Mouse (Mus musculus): Measurements from ENCODE around the gene Rundc3b. TPM values are rescaled to one million over a fixed set of nuclear protein-coding genes. Genes with fewer than 3 reads are reported as not detected.

Rundc3b gene
- 7.7 and 8.3 TPM in 2 replicates for polyA plus RNA-seq (2016; fragmentation: Nextera tagmentation; extraction: Ambion mirVana)

DNA sequence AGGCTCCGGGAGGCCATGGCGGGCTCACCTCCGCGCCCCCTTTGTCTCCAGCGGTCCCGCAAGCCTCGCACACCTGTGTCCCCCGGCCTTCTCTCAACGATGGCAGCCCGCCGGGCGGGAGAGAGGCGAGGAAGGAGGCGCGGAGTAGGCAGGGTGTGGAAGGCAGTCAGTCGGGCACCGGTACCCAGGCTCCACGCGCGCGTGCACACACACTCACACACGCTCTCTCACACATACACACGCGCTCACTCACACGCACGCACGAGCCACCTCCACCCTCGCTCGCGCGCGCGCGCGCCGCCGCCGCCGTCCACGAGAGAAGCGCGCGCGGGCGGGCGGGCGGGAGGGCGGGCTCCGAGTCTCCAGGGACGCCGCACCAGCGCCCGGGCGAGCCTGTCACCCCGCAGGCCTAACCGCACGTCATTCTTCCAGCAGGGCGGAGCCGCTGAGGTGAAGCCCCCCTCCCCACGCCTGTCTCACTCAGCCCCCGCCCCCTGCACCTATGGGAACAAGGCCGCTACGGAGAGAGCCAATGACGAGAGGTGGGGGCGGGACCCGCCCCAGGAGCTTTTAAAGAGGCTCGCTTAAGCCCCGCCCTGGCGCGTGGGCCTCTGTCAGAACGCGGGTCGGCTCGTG, at the start of gene Rundc3b:
Gene Rundc3b, minus strand, starts transcription at position 357 of the 636 bp plus-strand sequence.
- ATAC-seq (ENCODE audit: insufficient number of reproducible peaks, insufficient read depth, low FRiP score, low TSS enrichment) = peak; percentile 98
- Histone ChIP-seq H3K36me3 (no peaks in the 10 kb centered on the region), H3K4me2 (replicated peaks) (peak within 1 kb of the TSS; percentile 95), H3K27me3 (no peaks in the 10 kb centered on the region), H3K27ac (peak within 1 kb of the TSS; percentile 54), H3K4me1 (no peaks in the 10 kb centered on the region), H3K4me3 (peak within 1 kb of the TSS; percentile 74), H3K9me3 (no peaks in the 10 kb centered on the region), H3K9ac (peak within 1 kb of the TSS; percentile 73)
- 1% methylated on average over 65 of the region's 74 CpGs for WGBS

DNA sequence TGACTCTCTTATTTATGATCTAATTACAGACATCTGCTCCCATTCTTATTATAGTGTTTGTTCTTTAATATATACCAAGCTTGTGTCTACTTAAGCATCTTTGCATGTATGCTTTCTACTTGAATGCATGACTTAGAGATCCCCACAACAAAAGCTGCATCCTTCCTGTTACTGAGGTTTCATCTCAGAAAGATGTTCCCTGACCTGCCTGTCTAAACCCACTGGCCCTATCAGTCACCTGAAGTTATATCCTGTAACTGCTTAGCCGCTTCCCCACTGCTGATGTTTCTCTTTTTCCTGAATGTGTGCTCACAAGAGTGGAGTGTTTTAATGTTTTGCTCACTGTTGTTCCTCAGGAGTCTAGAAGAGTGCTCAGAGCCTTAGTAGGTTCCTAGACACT, 46.9 kb upstream of the Rundc3b start:
- Histone ChIP-seq H3K27me3 (no peaks in the 10 kb centered on the region), H3K4me2 (replicated peaks) (no peak overlapping the region), H3K27ac (no peak overlapping the region), H3K9ac (no peak overlapping the region), H3K4me1 (no peaks in the 10 kb centered on the region), H3K4me3 (no peak overlapping the region), H3K36me3 (no peaks in the 10 kb centered on the region), H3K9me3 (no peaks in the 10 kb centered on the region)
- no peak for ATAC-seq (ENCODE audit: insufficient number of reproducible peaks, insufficient read depth, low FRiP score, low TSS enrichment)
- 88% methylated on average over 1 of the region's 1 CpGs for WGBS

DNA sequence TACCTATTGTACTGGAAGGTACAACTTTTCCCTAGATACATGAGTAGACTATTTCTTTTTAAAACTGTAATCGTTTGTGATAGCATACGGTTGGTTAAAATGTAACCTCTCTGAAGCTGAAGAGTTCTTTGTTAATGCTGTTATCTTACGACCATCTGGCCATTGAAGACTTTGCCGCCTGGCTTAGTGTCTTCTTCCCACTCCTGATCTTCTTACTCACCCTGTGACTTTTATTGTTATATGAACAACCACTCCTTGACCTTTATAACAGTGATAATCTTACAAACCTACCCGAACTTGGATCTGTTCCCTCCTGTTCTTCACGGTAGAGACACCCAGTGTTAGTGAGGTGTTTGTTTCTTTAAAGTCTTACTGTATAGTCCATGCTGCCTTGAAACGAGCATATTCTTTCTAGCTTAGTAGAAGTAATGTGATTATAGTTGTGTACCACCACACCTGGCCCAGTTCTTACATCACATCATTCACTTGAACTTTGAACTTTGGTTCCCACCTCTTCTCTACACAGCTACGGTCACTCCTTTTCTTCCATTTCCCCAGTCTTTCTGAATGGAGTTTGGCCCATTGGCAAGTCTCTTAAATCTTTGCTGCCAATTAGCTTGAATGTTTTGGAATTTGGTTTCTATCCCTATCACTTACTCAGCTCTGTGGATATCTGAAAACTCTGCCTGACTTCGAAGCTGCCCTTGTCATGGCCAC, 45.2 kb upstream of the Rundc3b start:
- ATAC-seq (ENCODE audit: insufficient number of reproducible peaks, insufficient read depth, low FRiP score, low TSS enrichment) = no peak
- no peaks in the 10 kb centered on the region for H3K4me1 ChIP-seq

DNA sequence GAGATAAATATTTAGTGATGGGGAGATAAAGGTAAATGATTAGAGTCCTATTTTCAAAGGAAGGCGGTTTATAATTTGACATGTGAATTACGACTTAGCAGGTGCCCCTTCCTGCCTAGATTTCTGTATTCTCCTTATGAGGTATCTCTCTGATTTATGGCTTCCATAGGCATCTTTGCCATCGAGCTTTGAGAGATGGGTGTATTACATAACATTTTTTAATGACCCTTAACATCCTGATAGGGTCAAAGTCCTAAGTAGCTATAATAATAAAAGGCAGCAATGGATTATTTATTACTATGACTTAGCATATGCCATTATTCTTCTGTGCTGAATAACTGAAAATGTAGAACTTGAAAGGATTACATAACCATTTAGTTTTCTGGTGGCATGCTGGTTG, 41.9 kb upstream of the Rundc3b start:
- Histone ChIP-seq H3K4me2 (replicated peaks) (no peak overlapping the region), H3K4me1 (0 out of 2 replicates have a peak, but pooled peaks cover 4% of the 10 kb centered on the region), H3K27me3 (no peaks in the 10 kb centered on the region), H3K4me3 (no peak overlapping the region), H3K9ac (no peak overlapping the region), H3K9me3 (no peaks in the 10 kb centered on the region), H3K27ac (no peak overlapping the region), H3K36me3 (no peaks in the 10 kb centered on the region)
- 87% methylated on average over 3 of the region's 3 CpGs for WGBS
- ATAC-seq (ENCODE audit: insufficient number of reproducible peaks, insufficient read depth, low FRiP score, low TSS enrichment) = no peak

More for the DNA sequence above, 45.2 kb upstream of the Rundc3b start:
- H3K9me3 ChIP-seq = no peaks in the 10 kb centered on the region
- no peaks in the 10 kb centered on the region for H3K27me3 ChIP-seq
- no peak overlapping the region for H3K27ac ChIP-seq
- H3K4me3 ChIP-seq = no peak overlapping the region
- WGBS = 81% methylated on average over 9 of the region's 9 CpGs
- no peak overlapping the region for H3K4me2 ChIP-seq (replicated peaks)
- H3K36me3 ChIP-seq = no peaks in the 10 kb centered on the region
- no peak overlapping the region for H3K9ac ChIP-seq

DNA sequence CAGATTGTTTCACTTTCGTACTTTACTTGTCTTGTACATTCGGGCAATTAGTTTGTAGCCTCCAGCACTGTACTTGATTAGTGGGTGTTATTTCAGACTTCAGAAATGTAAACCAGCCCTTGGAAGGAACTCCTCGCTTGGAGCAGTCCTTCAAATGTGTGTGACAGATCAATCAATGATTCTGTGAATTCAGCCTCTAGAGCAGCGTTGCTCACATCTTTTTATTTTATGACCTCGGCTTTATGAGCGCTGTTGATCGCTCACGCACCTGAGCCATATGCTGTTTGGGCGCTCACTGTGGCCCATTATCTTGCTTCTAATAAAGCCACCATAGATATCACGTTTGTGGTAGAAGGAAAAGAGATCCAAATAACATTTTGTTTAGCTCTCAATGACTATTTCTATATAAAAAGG, 38.0 kb upstream of the Rundc3b start:
- 60% methylated on average over 10 of the region's 10 CpGs for WGBS

DNA sequence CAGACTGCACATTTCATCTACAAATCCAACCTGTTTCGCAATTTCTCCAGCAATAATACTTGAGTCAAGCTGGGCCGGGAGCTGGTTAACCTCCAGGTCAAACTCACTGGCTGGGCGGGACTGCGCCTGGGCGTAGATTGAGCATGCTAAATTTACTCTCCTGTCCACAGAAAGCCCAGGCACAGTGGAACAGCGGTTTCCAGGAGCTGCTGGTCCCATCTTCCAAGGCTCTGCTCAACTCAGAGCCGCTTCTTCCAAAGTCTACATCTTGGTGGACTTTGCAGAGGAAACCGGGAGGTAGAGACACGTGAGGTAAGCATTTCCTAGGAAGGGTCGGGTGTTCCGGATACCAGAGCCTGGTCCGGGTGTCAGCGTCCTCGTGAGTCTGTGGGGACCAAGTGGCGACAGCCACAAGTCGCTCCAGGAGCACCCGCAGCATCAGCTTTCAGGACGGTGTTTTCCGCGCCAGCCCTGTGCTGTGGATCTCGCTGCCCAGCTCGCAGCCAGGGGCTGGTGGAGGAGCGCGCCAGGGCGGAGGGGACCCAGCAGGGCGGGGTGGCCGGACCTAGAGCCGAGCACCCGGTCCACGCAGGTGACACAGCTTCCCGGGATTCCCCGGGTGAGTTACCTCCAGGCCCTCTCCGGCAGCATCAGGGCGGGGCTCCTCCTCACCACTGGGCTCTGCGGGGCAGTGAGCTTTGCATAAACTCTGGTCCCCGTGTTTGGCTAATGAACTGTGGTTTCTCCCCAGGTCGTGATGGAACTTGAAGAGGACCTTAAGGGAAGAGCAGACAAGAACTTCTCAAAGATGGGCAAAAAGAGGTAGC, 37.4 kb upstream of the Rundc3b start, which contains the start of gene Abcb1a:
Gene Abcb1a, plus strand, starts transcription at position 167 of the 827 bp plus-strand sequence.
- Histone ChIP-seq H3K9me3 (no peaks in the 10 kb centered on the region), H3K4me2 (replicated peaks) (peak within 1 kb of the TSS; percentile 94), H3K9ac (peak within 1 kb of the TSS; percentile 54), H3K4me1 (0 out of 2 replicates have a peak, but pooled peaks cover 4% of the 10 kb centered on the region), H3K27me3 (no peaks in the 10 kb centered on the region), H3K36me3 (no peaks in the 10 kb centered on the region), H3K4me3 (peak within 1 kb of the TSS; percentile 46), H3K27ac (no peak within 1 kb of the TSS)
- 5% methylated on average over 37 of the region's 37 CpGs for WGBS
- ATAC-seq (ENCODE audit: insufficient number of reproducible peaks, insufficient read depth, low FRiP score, low TSS enrichment) = peak; percentile 60; the same call in 1 of the 2 replicates

More for the DNA sequence above, 38.0 kb upstream of the Rundc3b start:
- H3K36me3 ChIP-seq = no peaks in the 10 kb centered on the region
- 0 out of 2 replicates have a peak, but pooled peaks cover 4% of the 10 kb centered on the region for H3K4me1 ChIP-seq
- H3K27me3 ChIP-seq = no peaks in the 10 kb centered on the region
- no peak overlapping the region for H3K27ac ChIP-seq
- H3K9ac ChIP-seq = no peak overlapping the region
- H3K9me3 ChIP-seq = no peaks in the 10 kb centered on the region
- peak overlapping the region; percentile 46 for H3K4me3 ChIP-seq
- ATAC-seq (ENCODE audit: insufficient number of reproducible peaks, insufficient read depth, low FRiP score, low TSS enrichment) = no peak
- peak overlapping the region; percentile 94 for H3K4me2 ChIP-seq (replicated peaks)

DNA sequence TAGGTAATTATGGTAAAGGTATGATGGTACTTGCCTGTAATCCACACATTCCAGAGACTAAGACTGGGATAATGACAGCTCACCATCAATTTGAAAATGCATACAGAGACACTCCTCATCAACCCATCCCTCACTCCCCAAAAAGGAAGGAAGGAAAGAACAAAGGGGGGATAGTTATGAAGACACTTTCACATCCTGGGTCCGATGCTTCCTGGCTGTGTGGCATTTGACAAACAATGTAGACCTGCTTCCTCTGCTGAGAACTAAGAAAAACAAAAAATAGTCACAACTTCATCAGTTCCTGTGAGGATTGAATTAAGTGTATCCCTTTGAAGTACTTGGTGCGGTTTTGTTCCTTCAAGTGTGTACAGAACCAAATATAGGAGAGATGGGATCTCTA, 29.3 kb upstream of the Rundc3b start:
- 75% methylated on average over 2 of the region's 2 CpGs for WGBS
- no peaks in the 10 kb centered on the region for H3K9me3 ChIP-seq
- no peaks in the 10 kb centered on the region for H3K4me1 ChIP-seq
- H3K27ac ChIP-seq = no peak overlapping the region
- no peak overlapping the region for H3K9ac ChIP-seq
- no peak overlapping the region for H3K4me3 ChIP-seq
- no peaks in the 10 kb centered on the region for H3K36me3 ChIP-seq
- H3K27me3 ChIP-seq = no peaks in the 10 kb centered on the region
- no peak overlapping the region for H3K4me2 ChIP-seq (replicated peaks)
- no peak for ATAC-seq (ENCODE audit: insufficient number of reproducible peaks, insufficient read depth, low FRiP score, low TSS enrichment)

DNA sequence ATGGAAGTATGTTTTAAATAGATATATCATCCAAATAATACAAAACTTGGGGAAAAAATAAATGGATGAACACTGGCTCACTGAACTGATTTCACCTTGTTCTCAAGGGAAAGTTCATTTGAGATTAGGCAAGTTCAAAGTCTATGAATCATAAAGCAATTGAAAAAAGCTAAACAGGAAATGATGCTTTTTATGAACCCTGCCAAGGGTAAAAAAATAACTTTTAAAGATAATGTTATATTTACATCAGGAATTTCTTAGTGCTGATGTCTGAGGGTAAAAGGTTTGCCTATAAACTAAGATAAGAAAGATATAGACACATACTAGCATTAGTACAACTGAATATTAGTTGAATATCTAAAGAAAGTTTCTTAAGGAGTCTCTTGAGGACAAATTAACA, 26.0 kb upstream of the Rundc3b start:
- no peak overlapping the region for H3K4me2 ChIP-seq (replicated peaks)
- no peaks in the 10 kb centered on the region for H3K27me3 ChIP-seq
- H3K4me1 ChIP-seq = no peaks in the 10 kb centered on the region
- H3K27ac ChIP-seq = no peak overlapping the region
- ATAC-seq (ENCODE audit: insufficient number of reproducible peaks, insufficient read depth, low FRiP score, low TSS enrichment) = no peak
- no peaks in the 10 kb centered on the region for H3K36me3 ChIP-seq
- H3K9me3 ChIP-seq = no peaks in the 10 kb centered on the region
- H3K4me3 ChIP-seq = no peak overlapping the region
- no peak overlapping the region for H3K9ac ChIP-seq

DNA sequence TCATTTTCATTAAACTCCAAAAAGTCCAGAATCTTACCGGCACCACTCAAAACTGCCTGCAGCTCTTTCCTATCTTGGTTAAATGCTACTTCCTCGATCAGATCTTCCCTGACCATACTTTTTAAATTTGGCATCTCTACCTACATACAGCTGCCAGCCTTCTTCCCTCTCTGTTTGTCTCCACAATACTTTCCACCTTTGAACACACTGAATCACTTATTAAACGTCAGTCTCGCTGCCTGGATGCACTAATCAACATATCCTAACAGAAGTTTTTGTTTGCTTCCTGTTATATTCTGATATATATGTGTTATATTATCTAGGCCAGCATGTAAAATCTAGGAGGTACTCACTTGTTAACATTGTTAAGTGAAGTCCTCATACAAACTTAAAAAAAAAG, 25.5 kb upstream of the Rundc3b start:
- no peak overlapping the region for H3K27ac ChIP-seq
- WGBS = 69% methylated on average over 4 of the region's 4 CpGs
- ATAC-seq (ENCODE audit: insufficient number of reproducible peaks, insufficient read depth, low FRiP score, low TSS enrichment) = no peak
- no peak overlapping the region for H3K4me3 ChIP-seq
- H3K9me3 ChIP-seq = no peaks in the 10 kb centered on the region
- H3K4me1 ChIP-seq = no peaks in the 10 kb centered on the region
- no peak overlapping the region for H3K4me2 ChIP-seq (replicated peaks)
- H3K9ac ChIP-seq = no peak overlapping the region
- H3K27me3 ChIP-seq = no peaks in the 10 kb centered on the region
- no peaks in the 10 kb centered on the region for H3K36me3 ChIP-seq

DNA sequence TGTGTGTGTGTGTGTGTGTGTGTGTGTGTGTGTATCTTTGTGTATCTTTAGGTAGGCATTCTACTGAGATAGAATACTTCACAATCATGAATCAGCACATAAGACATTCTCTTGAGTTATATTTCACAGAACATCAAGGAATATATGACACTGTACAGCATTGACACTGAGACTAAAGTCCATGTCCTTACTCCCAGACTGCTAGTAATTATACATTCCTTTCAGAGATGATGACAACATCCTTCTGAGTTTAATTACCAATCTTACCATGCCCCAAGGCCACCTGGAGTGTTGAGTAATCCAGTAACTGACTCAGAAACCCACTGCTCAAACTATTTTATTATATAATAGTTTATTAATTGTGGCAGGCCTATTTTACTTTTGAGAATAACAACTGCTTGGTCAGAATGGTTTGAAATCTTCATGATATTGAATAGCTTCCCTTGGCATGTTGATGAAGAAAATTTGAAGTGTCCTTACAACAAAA, 11.8 kb upstream of the Rundc3b start:
- H3K36me3 ChIP-seq = no peaks in the 10 kb centered on the region
- no peak overlapping the region for H3K4me3 ChIP-seq
- H3K27me3 ChIP-seq = no peaks in the 10 kb centered on the region
- no peak overlapping the region for H3K4me2 ChIP-seq (replicated peaks)
- no peak for ATAC-seq (ENCODE audit: insufficient number of reproducible peaks, insufficient read depth, low FRiP score, low TSS enrichment)
- H3K27ac ChIP-seq = no peak overlapping the region
- no peaks in the 10 kb centered on the region for H3K9me3 ChIP-seq
- no peak overlapping the region for H3K9ac ChIP-seq
- H3K4me1 ChIP-seq = no peaks in the 10 kb centered on the region

DNA sequence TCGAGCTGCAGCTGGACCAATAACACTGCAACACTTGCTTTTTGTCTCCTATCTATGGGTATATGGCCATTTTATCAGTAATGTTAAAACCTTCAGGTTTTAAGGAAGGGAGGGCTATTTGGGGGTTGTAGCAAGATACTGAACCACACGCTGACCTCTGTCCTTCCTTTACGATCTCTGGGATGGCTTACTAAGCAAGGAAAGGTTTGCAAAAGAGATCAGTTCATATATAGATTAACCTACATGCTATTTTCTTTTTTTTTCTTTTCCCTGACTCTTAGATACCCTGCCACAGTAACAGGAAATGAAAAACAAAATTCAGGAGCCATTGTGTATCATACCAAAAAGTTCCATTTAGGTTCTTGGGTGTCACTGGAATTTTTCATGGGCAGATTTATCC, 10.1 kb upstream of the Rundc3b start:
- WGBS = 84% methylated on average over 3 of the region's 3 CpGs
- no peak overlapping the region for H3K27ac ChIP-seq
- no peak for ATAC-seq (ENCODE audit: insufficient number of reproducible peaks, insufficient read depth, low FRiP score, low TSS enrichment)

More for the DNA sequence above, 10.1 kb upstream of the Rundc3b start:
- Histone ChIP-seq H3K9me3 (no peaks in the 10 kb centered on the region), H3K4me3 (no peak overlapping the region), H3K9ac (no peak overlapping the region), H3K4me2 (replicated peaks) (no peak overlapping the region), H3K27me3 (no peaks in the 10 kb centered on the region), H3K4me1 (no peaks in the 10 kb centered on the region), H3K36me3 (no peaks in the 10 kb centered on the region)

Measured in embryonic facial prominence, embryonic 12.5 days (tissue).